Comparison of ENCODE assay signal across 12 mouse cellular contexts in genomic region chr13:110754548-110754947, GRCm38 (mm10).
A peak's percentile ranks its signal among the peaks of the same experiment; 100 is the strongest.
DNase-seq lines count a peak whose midpoint lies in the region; ATAC-seq lines count a peak whose summit lies in the region.
"Had no signal": no experiment of that assay in that cellular context is flagged by ENCODE, and none has a peak within 500 bp of the region (broad histone marks: within the 10 kb centered on the region; RNA-seq: fewer than 3 reads in every experiment).

No protein-coding gene starts in this region.

- no peaks in the 10 kb centered on the region for H3K27me3 ChIP-seq in forebrain, embryonic 13.5 days
- H3K27me3 ChIP-seq in forebrain, embryonic 12.5 days, result no peaks in the 10 kb centered on the region
- H3K27me3 ChIP-seq in kidney, embryonic 15.5 days, result no peaks in the 10 kb centered on the region
- H3K27me3 ChIP-seq: heart, embryonic 15.5 days; neural tube, embryonic 15.5 days had no signal

- no peak overlapping the region for H3K4me3 ChIP-seq in forebrain, embryonic 13.5 days
- no peak overlapping the region for H3K4me3 ChIP-seq in forebrain, embryonic 12.5 days (replicated peaks)
- no peak overlapping the region for H3K4me3 ChIP-seq in kidney, embryonic 15.5 days (replicated peaks)
- H3K4me3 ChIP-seq: heart, embryonic 15.5 days; neural tube, embryonic 15.5 days had no signal

- H3K4me2 ChIP-seq in forebrain, embryonic 13.5 days, result no peak overlapping the region
- no peak overlapping the region for H3K4me2 ChIP-seq in forebrain, embryonic 12.5 days
- H3K4me2 ChIP-seq in kidney, embryonic 15.5 days, result no peak overlapping the region
- H3K4me2 ChIP-seq: heart, embryonic 15.5 days; liver, embryonic 11.5 days; neural tube, embryonic 15.5 days had no signal

- H3K36me3 ChIP-seq in forebrain, embryonic 13.5 days (ENCODE audit: poor library complexity, severe bottlenecking), result no peaks in the 10 kb centered on the region
- H3K36me3 ChIP-seq in forebrain, embryonic 12.5 days (replicated peaks), result no peaks in the 10 kb centered on the region
- H3K36me3 ChIP-seq in kidney, embryonic 15.5 days, result no peaks in the 10 kb centered on the region
- H3K36me3 ChIP-seq: heart, embryonic 15.5 days; neural tube, embryonic 15.5 days had no signal

- 74% methylated on average over 9 of the region's 9 CpGs for WGBS in forebrain, embryonic 13.5 days
- WGBS in forebrain, embryonic 12.5 days, result 78% methylated on average over 9 of the region's 9 CpGs
- 87% methylated on average over 9 of the region's 9 CpGs for WGBS in kidney, embryonic 15.5 days

- peak; percentile 69 for ATAC-seq in forebrain, embryonic 13.5 days
- ATAC-seq in forebrain, embryonic 12.5 days (ENCODE audit: low FRiP score), result no peak
- no peak for ATAC-seq in kidney, embryonic 15.5 days (replicated peaks; ENCODE audit: low FRiP score)

- no peak overlapping the region for H3K9ac ChIP-seq in forebrain, embryonic 13.5 days
- no peak overlapping the region for H3K9ac ChIP-seq in forebrain, embryonic 12.5 days
- H3K9ac ChIP-seq in kidney, embryonic 15.5 days, result no peak overlapping the region
- H3K9ac ChIP-seq: heart, embryonic 15.5 days; neural tube, embryonic 15.5 days had no signal

- peak; percentile 8 to 26 for DNase-seq in kidney, postnatal 4 days
- DNase-seq in right cerebral cortex, adult 2 months (ENCODE audit: low spot score in 2 of 2), result peak; percentile 24 to 33
- DNase-seq in right cerebral cortex, postnatal 25 days, result no peak
- no peak for DNase-seq in ovary, postnatal 10 days (ENCODE audit: low spot score)
- no peak for DNase-seq in urinary bladder, postnatal 14 days (ENCODE audit: low spot score)
- DNase-seq: kidney, adult 18-20 months had no signal

- H3K27ac ChIP-seq in forebrain, embryonic 13.5 days, result no peak overlapping the region
- no peak overlapping the region for H3K27ac ChIP-seq in forebrain, embryonic 12.5 days
- H3K27ac ChIP-seq in kidney, embryonic 15.5 days, result no peak overlapping the region
- H3K27ac ChIP-seq: neural tube, embryonic 15.5 days had no signal

- H3K9me3 ChIP-seq in forebrain, embryonic 13.5 days (replicated peaks), result no peaks in the 10 kb centered on the region
- H3K9me3 ChIP-seq in forebrain, embryonic 12.5 days, result no peaks in the 10 kb centered on the region
- H3K9me3 ChIP-seq in kidney, embryonic 15.5 days (replicated peaks), result no peaks in the 10 kb centered on the region
- H3K9me3 ChIP-seq: heart, embryonic 15.5 days; neural tube, embryonic 15.5 days had no signal

- no peaks in the 10 kb centered on the region for H3K4me1 ChIP-seq in forebrain, embryonic 13.5 days
- 0 out of 2 replicates have a peak, but pooled peaks cover 3% of the 10 kb centered on the region for H3K4me1 ChIP-seq in forebrain, embryonic 12.5 days
- H3K4me1 ChIP-seq in kidney, embryonic 15.5 days, result no peaks in the 10 kb centered on the region
- H3K4me1 ChIP-seq: neural tube, embryonic 15.5 days had no signal

Comparison
In these comparisons a context has a peak if more than half of its experiments do, and no peak if none do; other contexts are left out.
1. DNase-seq: peak in kidney, postnatal 4 days (2 of 2) and right cerebral cortex, adult 2 months (2 of 2); none in right cerebral cortex, postnatal 25 days (single experiment), ovary, postnatal 10 days (single experiment) and urinary bladder, postnatal 14 days (single experiment).